Mouse (Mus musculus) ES-Bruce4 (cell line): ENCODE measurements at regions not wholly inside any gene's neighbourhood (a gene's known extent, or its start where the extent isn't known, plus 50 kb on each side); places are given as distances from the start of the nearest gene placed in this dataset.

Source experiments
- H3K27ac ChIP-seq: 2 replicates; pipeline ENCODE4 v1.5.1; 2012; ENCODE audit warnings: low read length, inconsistent platforms; ENCODE audit not compliant: insufficient read depth
- H3K27me3 ChIP-seq: 2 replicates; pipeline ENCODE4 v1.6.1; 2012; ENCODE audit warnings: mild to moderate bottlenecking, low read length, inconsistent platforms; ENCODE audit not compliant: control insufficient read depth, poor library complexity, insufficient read depth, severe bottlenecking
- H3K36me3 ChIP-seq: 2 replicates; pipeline ENCODE4 v1.6.1; 2012; ENCODE audit warnings: inconsistent platforms, mild to moderate bottlenecking, low read length, moderate library complexity; ENCODE audit not compliant: control insufficient read depth, poor library complexity, insufficient read depth, severe bottlenecking
- H3K4me1 ChIP-seq: one replicate; pipeline ENCODE4 v1.8.1; 2011; ENCODE audit warnings: low read length; ENCODE audit not compliant: control insufficient read depth, insufficient read depth
- H3K4me3 ChIP-seq: 2 replicates; pipeline ENCODE4 v1.5.1; 2011; ENCODE audit warnings: low read depth, mild to moderate bottlenecking, low read length
- H3K9ac ChIP-seq: 2 replicates; pipeline ENCODE4 v1.6.1; 2012; ENCODE audit warnings: low read depth, mild to moderate bottlenecking, inconsistent platforms; ENCODE audit not compliant: poor library complexity, severe bottlenecking
- H3K9me3 ChIP-seq: replicated peaks from 2 replicates; pipeline ENCODE4 v1.6.1; 2012; ENCODE audit warnings: mild to moderate bottlenecking, low read length, inconsistent platforms; ENCODE audit not compliant: control insufficient read depth, poor library complexity, insufficient read depth, severe bottlenecking
- CTCF ChIP-seq: IDR thresholded peaks from one replicate; pipeline ENCODE4 v1.8.1; 2011; ENCODE audit warnings: low read depth, low read length
- EP300 ChIP-seq: IDR thresholded peaks from 2 replicates; pipeline ENCODE4 v1.6.1; 2011; ENCODE audit warnings: low read depth, low read length; ENCODE audit not compliant: insufficient read depth
- POLR2A ChIP-seq: IDR thresholded peaks from one replicate; pipeline ENCODE4 v1.8.1; 2011; ENCODE audit warnings: low read length; ENCODE audit not compliant: insufficient read depth

DNA sequence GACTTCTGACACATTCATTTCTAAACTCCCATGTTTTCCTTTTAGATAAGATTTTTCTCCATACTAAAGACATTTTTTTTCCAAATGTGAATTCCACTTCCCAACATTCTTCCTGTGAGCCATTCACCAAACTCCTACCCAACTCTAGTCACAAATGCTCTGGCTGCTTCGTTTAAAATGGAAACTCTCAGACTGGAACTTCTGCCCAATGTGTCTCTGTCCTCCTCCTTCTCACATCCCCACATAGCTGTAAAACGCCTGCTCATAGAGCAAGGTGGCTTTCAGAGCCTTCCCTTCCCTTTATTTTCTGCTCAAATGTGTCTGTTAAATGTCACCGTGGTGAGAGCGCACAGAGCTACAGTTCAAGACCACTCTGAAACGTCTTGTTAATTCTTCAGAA lies 50.1 kb upstream of the Mgmt start:
- Histone ChIP-seq H3K36me3 (no peaks in the 10 kb centered on the region), H3K9me3 (no peaks in the 10 kb centered on the region), H3K9ac (no peak overlapping the region), H3K4me3 (no peak overlapping the region), H3K27me3 (no peaks in the 10 kb centered on the region; the same call in 1 of the 2 replicates), H3K27ac (no peak overlapping the region), H3K4me1 (no peaks in the 10 kb centered on the region)
- TF ChIP-seq CTCF (no peak), EP300 (no peak), POLR2A (no peak)
